In the genomic region with DNA sequence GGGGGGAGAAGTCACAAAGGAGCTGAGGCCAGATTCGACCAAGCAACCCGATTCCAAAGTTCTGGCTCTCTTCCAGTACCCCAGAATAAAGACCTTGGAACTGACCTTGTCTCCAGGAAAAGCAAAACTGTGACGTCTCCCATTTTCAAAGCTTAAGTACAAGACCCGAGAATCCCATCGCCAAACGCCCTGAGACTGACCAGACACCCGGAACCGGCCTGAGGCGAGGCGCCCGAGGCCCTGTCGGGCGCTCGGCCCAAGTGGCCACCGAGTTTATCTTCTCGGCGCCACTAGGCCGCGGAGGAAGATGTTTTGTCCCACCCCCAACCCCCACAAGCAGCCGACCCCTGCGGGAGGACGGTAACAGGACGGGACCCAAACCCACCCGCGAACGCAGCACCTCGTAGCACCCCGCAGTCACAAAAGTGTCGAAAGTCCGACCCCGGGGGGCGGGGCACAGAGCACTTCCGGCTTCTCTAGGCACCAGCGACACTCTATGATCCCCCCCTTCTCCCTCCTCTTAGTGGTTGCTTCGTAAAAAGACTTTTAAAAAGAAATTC, we compare ENCODE assay signal across 8 mouse cellular contexts. TPM values are rescaled to one million over a fixed set of nuclear protein-coding genes. Genes with fewer than 3 reads are reported as not detected.
DNase-seq lines count a peak whose midpoint lies in the region; ATAC-seq lines count a peak whose summit lies in the region.

A gene (minus strand): TSS at position 469 of the 560 bp plus-strand sequence.

- H3K36me3 ChIP-seq in embryonic facial prominence, embryonic 14.5 days (ENCODE audit: control insufficient read depth, insufficient read depth, low read length) = peaks cover 18% of the 10 kb centered on the region; the same call in 1 of the 2 replicates
- peaks cover 14% of the 10 kb centered on the region for H3K36me3 ChIP-seq in limb, embryonic 15.5 days

- peak within 1 kb of the TSS; percentile 89 for H3K9ac ChIP-seq in embryonic facial prominence, embryonic 14.5 days (ENCODE audit: low read depth, low read length)
- peak within 1 kb of the TSS; percentile 90 for H3K9ac ChIP-seq in limb, embryonic 15.5 days

- peaks cover 11% of the 10 kb centered on the region for H3K4me1 ChIP-seq in embryonic facial prominence, embryonic 14.5 days (ENCODE audit: control insufficient read depth, insufficient read depth, low read length)
- H3K4me1 ChIP-seq in limb, embryonic 15.5 days = peaks cover 13% of the 10 kb centered on the region; the same call in 1 of the 2 replicates

- peak; percentile 96 for ATAC-seq in embryonic facial prominence, embryonic 14.5 days (ENCODE audit: low read depth)
- ATAC-seq in limb, embryonic 15.5 days (ENCODE audit: insufficient number of reproducible peaks, low FRiP score, low TSS enrichment, low read depth) = peak; percentile 90; the same call in 1 of the 2 replicates

- DNase-seq in 3T3-L1 (ENCODE audit: low read depth, low spot score) = peak; percentile 83
- DNase-seq in adrenal gland, postnatal 4 days (ENCODE audit: low spot score in 2 of 2) = peak; percentile 59 to 69
- peak; percentile 92 for DNase-seq in embryonic facial prominence, embryonic 14.5 days (ENCODE audit: low spot score)
- DNase-seq in heart, adult 8-10 months (ENCODE audit: low spot score) = peak; percentile 81
- DNase-seq in kidney, adult 9 months = peak; percentile 87
- DNase-seq in monocyte, adult 2 months (ENCODE audit: low read depth in 1 of 2, low spot score in 2 of 2) = peak; percentile 32 to 63
- DNase-seq in spleen, postnatal 36 days (ENCODE audit: low spot score in 2 of 2) = peak; percentile 75 to 80

- WGBS in embryonic facial prominence, embryonic 14.5 days = under 1% methylated on average over 35 of the region's 35 CpGs
- WGBS in limb, embryonic 15.5 days = under 1% methylated on average over 35 of the region's 35 CpGs

- H3K4me2 ChIP-seq in embryonic facial prominence, embryonic 14.5 days (ENCODE audit: low read depth, low read length) = peak within 1 kb of the TSS; percentile 55
- peak within 1 kb of the TSS; percentile 44 for H3K4me2 ChIP-seq in limb, embryonic 15.5 days

- no peaks in the 10 kb centered on the region for H3K27me3 ChIP-seq in embryonic facial prominence, embryonic 14.5 days (replicated peaks; ENCODE audit: control insufficient read depth, insufficient read depth, low read length)
- H3K27me3 ChIP-seq in limb, embryonic 15.5 days = no peaks in the 10 kb centered on the region

- H3K9me3 ChIP-seq in embryonic facial prominence, embryonic 14.5 days (ENCODE audit: control insufficient read depth, low read length) = no peaks in the 10 kb centered on the region
- no peaks in the 10 kb centered on the region for H3K9me3 ChIP-seq in limb, embryonic 15.5 days

- peak within 1 kb of the TSS; percentile 74 for H3K4me3 ChIP-seq in embryonic facial prominence, embryonic 14.5 days (ENCODE audit: low read depth, low read length)
- H3K4me3 ChIP-seq in limb, embryonic 15.5 days = peak within 1 kb of the TSS; percentile 83

- peak within 1 kb of the TSS; percentile 63; the same call in 1 of the 2 replicates for H3K27ac ChIP-seq in embryonic facial prominence, embryonic 14.5 days (replicated peaks; ENCODE audit: low read depth, low read length)
- H3K27ac ChIP-seq in limb, embryonic 15.5 days = peak within 1 kb of the TSS; percentile 77

RNA-seq across cellular contexts. Expression of the gene that starts here (rescaled TPM):
- total RNA-seq in adrenal gland, postnatal 4 days (2021) = 10 to 100 TPM; 67.9 to 68.8 TPM
- 62.9 and 70.1 TPM in 2 replicates for polyA plus RNA-seq in embryonic facial prominence, embryonic 14.5 days (2014; fragmentation: Nextera tagmentation; extraction: Ambion mirVana)
- 10 to 100 TPM; 24.4 to 26.7 (median 26.1) TPM for total RNA-seq in heart, adult 8-10 months (2022)
- polyA plus RNA-seq in limb, embryonic 15.5 days (2015; fragmentation: Nextera tagmentation; extraction: Ambion mirVana) = 84.1 and 85.7 TPM in 2 replicates

Comparison
In these comparisons a context has a peak if more than half of its experiments do, and no peak if none do; other contexts are left out.
1. Peak in every context shown above with its lines: DNase-seq, ATAC-seq, H3K4me3 ChIP-seq and H3K27ac ChIP-seq.